Mouse (Mus musculus) bone marrow macrophage, adult 2 months (primary cell): Measurements from ENCODE around the gene Btbd10.

Experiments
- CTCF ChIP-seq: IDR thresholded peaks from 2 replicates; pipeline ENCODE4 v1.5.1; 2012; ENCODE audit warnings: low read depth, mild to moderate bottlenecking, low read length, moderate library complexity
- POLR2A ChIP-seq: IDR thresholded peaks from 2 replicates; pipeline ENCODE4 v1.6.1; 2012; ENCODE audit warnings: mild to moderate bottlenecking, low read depth, low read length, borderline replicate concordance

GRCm38 (mm10) chr7:113277245-113277644 is 91.9 kb downstream of the Btbd10 start:
- no peak for TF ChIP-seq CTCF
- TF ChIP-seq POLR2A = no peak
